Comparison of ENCODE assay signal across 9 mouse cellular contexts in the genomic region with DNA sequence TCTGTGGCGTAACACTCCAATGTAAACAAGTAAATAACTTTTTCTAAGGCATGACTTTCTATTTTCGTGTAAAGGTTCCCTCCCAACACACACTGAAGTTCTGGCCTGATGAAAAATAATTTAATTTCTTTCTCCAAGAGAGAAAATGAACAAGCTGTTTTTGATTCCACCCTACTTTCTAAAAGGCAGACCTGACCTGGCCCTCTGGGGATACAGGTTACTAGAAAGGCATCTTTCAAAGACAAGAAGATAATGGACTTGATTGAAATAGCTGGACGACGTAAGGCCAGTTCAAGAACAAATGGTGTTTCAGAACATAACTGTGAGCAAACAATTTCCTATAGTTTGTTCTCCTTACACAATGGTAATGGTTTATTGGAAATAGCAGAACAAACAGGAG.
DNase-seq lines count a peak whose midpoint lies in the region; ATAC-seq and TF ChIP-seq lines count a peak whose summit lies in the region.
"Had no signal": no experiment of that assay in that cellular context is flagged by ENCODE, and none has a peak within 500 bp of the region (broad histone marks: within the 10 kb centered on the region; RNA-seq: fewer than 3 reads in every experiment).

No protein-coding gene starts in this region.

- H3K36me3 ChIP-seq in intestine, embryonic 14.5 days (ENCODE audit: control insufficient read depth, insufficient read depth, low read length) = peaks cover 8% of the 10 kb centered on the region; the same call in 1 of the 2 replicates
- 0 out of 2 replicates have a peak, but pooled peaks cover 3% of the 10 kb centered on the region for H3K36me3 ChIP-seq in intestine, postnatal 0 days (ENCODE audit: control insufficient read depth, insufficient read depth)
- no peaks in the 10 kb centered on the region for H3K36me3 ChIP-seq in embryonic facial prominence, embryonic 12.5 days
- no peaks in the 10 kb centered on the region for H3K36me3 ChIP-seq in hindbrain, embryonic 14.5 days (replicated peaks; ENCODE audit: control insufficient read depth, insufficient read depth)

- no peak for ATAC-seq in intestine, embryonic 14.5 days (replicated peaks; ENCODE audit: low FRiP score, low TSS enrichment, low read depth)
- no peak for ATAC-seq in intestine, postnatal 0 days
- no peak for ATAC-seq in embryonic facial prominence, embryonic 12.5 days (ENCODE audit: insufficient number of reproducible peaks, insufficient read depth, low FRiP score, low TSS enrichment)
- no peak for ATAC-seq in hindbrain, embryonic 14.5 days (ENCODE audit: low FRiP score)
- no peak for ATAC-seq in activated CD4-positive, CD25-positive, alpha-beta regulatory T cell, adult 4 months

- H3K4me3 ChIP-seq in intestine, embryonic 14.5 days (ENCODE audit: low read depth, low read length) = no peak overlapping the region
- no peak overlapping the region for H3K4me3 ChIP-seq in intestine, postnatal 0 days (ENCODE audit: low read depth, low read length)
- H3K4me3 ChIP-seq in embryonic facial prominence, embryonic 12.5 days = peak overlapping the region; percentile 28
- peak overlapping the region; percentile 67 for H3K4me3 ChIP-seq in hindbrain, embryonic 14.5 days (replicated peaks; ENCODE audit: low read length)
- H3K4me3 ChIP-seq: megakaryocyte, embryonic 14.5 days had no signal

- TF ChIP-seq CTCF in intestine, postnatal 0 days (IDR thresholded peaks at IDR 0.05; ENCODE audit: low read depth) = no peak

- no peak overlapping the region for H3K9ac ChIP-seq in intestine, embryonic 14.5 days (ENCODE audit: low read length)
- no peak overlapping the region for H3K9ac ChIP-seq in intestine, postnatal 0 days (ENCODE audit: low read depth, low read length)
- no peak overlapping the region for H3K9ac ChIP-seq in embryonic facial prominence, embryonic 12.5 days
- peak overlapping the region; percentile 84 for H3K9ac ChIP-seq in hindbrain, embryonic 14.5 days

- H3K4me1 ChIP-seq in intestine, embryonic 14.5 days (replicated peaks; ENCODE audit: control insufficient read depth, insufficient read depth, low read length) = peaks cover 25% of the 10 kb centered on the region
- H3K4me1 ChIP-seq in intestine, postnatal 0 days (replicated peaks; ENCODE audit: control insufficient read depth, insufficient read depth, low read length) = no peaks in the 10 kb centered on the region
- peaks cover 23% of the 10 kb centered on the region; the same call in 1 of the 2 replicates for H3K4me1 ChIP-seq in embryonic facial prominence, embryonic 12.5 days
- peaks cover 45% of the 10 kb centered on the region for H3K4me1 ChIP-seq in hindbrain, embryonic 14.5 days (replicated peaks; ENCODE audit: control insufficient read depth, insufficient read depth, low read length)

- intact Hi-C loops in gastrocnemius, postnatal 36 days (cut with DNase I) = no loop called here

- WGBS in intestine, embryonic 14.5 days = 75% methylated on average over 4 of the region's 4 CpGs
- 64% methylated on average over 4 of the region's 4 CpGs for WGBS in intestine, postnatal 0 days
- 43% methylated on average over 4 of the region's 4 CpGs for WGBS in embryonic facial prominence, embryonic 12.5 days
- 29% methylated on average over 4 of the region's 4 CpGs for WGBS in hindbrain, embryonic 14.5 days

- DNase-seq in intestine, embryonic 14.5 days (ENCODE audit: low spot score) = no peak
- DNase-seq in hindbrain, embryonic 14.5 days (ENCODE audit: low spot score) = no peak
- DNase-seq in naive thymus-derived CD4-positive, alpha-beta T cell, adult 2 months (ENCODE audit: low read depth) = peak; percentile 38
- DNase-seq in gastrocnemius, postnatal 36 days = no peak
- no peak for DNase-seq in urinary bladder, postnatal 25 days (ENCODE audit: low spot score)

- H3K4me2 ChIP-seq in intestine, embryonic 14.5 days (ENCODE audit: low read length) = peak overlapping the region; percentile 56
- no peak overlapping the region for H3K4me2 ChIP-seq in intestine, postnatal 0 days (replicated peaks; ENCODE audit: low read depth)
- peak overlapping the region; percentile 54 for H3K4me2 ChIP-seq in embryonic facial prominence, embryonic 12.5 days (replicated peaks)
- H3K4me2 ChIP-seq in hindbrain, embryonic 14.5 days (replicated peaks) = peak overlapping the region; percentile 54

- no peaks in the 10 kb centered on the region for H3K9me3 ChIP-seq in intestine, embryonic 14.5 days (ENCODE audit: control insufficient read depth, low read length)
- no peaks in the 10 kb centered on the region for H3K9me3 ChIP-seq in intestine, postnatal 0 days (ENCODE audit: control insufficient read depth)
- no peaks in the 10 kb centered on the region for H3K9me3 ChIP-seq in embryonic facial prominence, embryonic 12.5 days
- no peaks in the 10 kb centered on the region for H3K9me3 ChIP-seq in hindbrain, embryonic 14.5 days (ENCODE audit: control insufficient read depth, low read length)
- H3K9me3 ChIP-seq: megakaryocyte, embryonic 14.5 days had no signal

- no peak overlapping the region for H3K27ac ChIP-seq in intestine, embryonic 14.5 days (ENCODE audit: low read depth)
- no peak overlapping the region for H3K27ac ChIP-seq in intestine, postnatal 0 days (ENCODE audit: low read depth, low read length)
- H3K27ac ChIP-seq in embryonic facial prominence, embryonic 12.5 days = no peak overlapping the region
- peak overlapping the region; percentile 96 for H3K27ac ChIP-seq in hindbrain, embryonic 14.5 days

- no peaks in the 10 kb centered on the region for H3K27me3 ChIP-seq in intestine, embryonic 14.5 days (replicated peaks; ENCODE audit: control insufficient read depth, insufficient read depth, low read length)
- H3K27me3 ChIP-seq in intestine, postnatal 0 days (replicated peaks; ENCODE audit: control insufficient read depth, insufficient read depth, low read length) = no peaks in the 10 kb centered on the region
- no peaks in the 10 kb centered on the region for H3K27me3 ChIP-seq in embryonic facial prominence, embryonic 12.5 days
- no peaks in the 10 kb centered on the region for H3K27me3 ChIP-seq in hindbrain, embryonic 14.5 days (ENCODE audit: control insufficient read depth, insufficient read depth, low read length)
- H3K27me3 ChIP-seq: megakaryocyte, embryonic 14.5 days had no signal

Comparison
In these comparisons a context has a peak if more than half of its experiments do, and no peak if none do; other contexts are left out.
1. H3K4me3 ChIP-seq: peak in embryonic facial prominence, embryonic 12.5 days (single experiment) and hindbrain, embryonic 14.5 days (single experiment); none in intestine, embryonic 14.5 days (single experiment) and intestine, postnatal 0 days (single experiment).